In genomic region chr7:112310017-112310360, GRCm38 (mm10) we compare ENCODE assay signal across 19 mouse cellular contexts.
DNase-seq lines count a peak whose midpoint lies in the region; ATAC-seq and TF ChIP-seq lines count a peak whose summit lies in the region.
"Had no signal": no experiment of that assay in that cellular context is flagged by ENCODE, and none has a peak within 500 bp of the region (broad histone marks: within the 10 kb centered on the region; RNA-seq: fewer than 3 reads in every experiment).

No protein-coding gene starts in this region.

- H3K27me3 ChIP-seq in heart, embryonic 16.5 days (ENCODE audit: control insufficient read depth, insufficient read depth, low read length): no peaks in the 10 kb centered on the region
- no peaks in the 10 kb centered on the region for H3K27me3 ChIP-seq in intestine, postnatal 0 days (replicated peaks; ENCODE audit: control insufficient read depth, insufficient read depth, low read length)
- H3K27me3 ChIP-seq: forebrain, embryonic 12.5 days; liver, embryonic 13.5 days; neural tube, embryonic 15.5 days had no signal

- DNase-seq in heart, adult 18-20 months: no peak
- no peak for DNase-seq in layer of hippocampus, adult 2 months (ENCODE audit: low spot score in 2 of 2)
- no peak for DNase-seq in layer of hippocampus, adult 9-11 months
- no peak for DNase-seq in ES-E14 (ENCODE audit: low read depth, low spot score)
- DNase-seq in spleen, postnatal 36 days (ENCODE audit: low spot score in 2 of 2): no peak
- DNase-seq: adrenal gland, adult 2 months; cerebellum, adult 9-10 months; layer of hippocampus, postnatal 36 days; liver, embryonic 13.5 days; thymus, postnatal 14 days had no signal

- no peak overlapping the region for H3K4me2 ChIP-seq in heart, embryonic 16.5 days (ENCODE audit: low read depth, low read length)
- no peak overlapping the region for H3K4me2 ChIP-seq in intestine, postnatal 0 days (replicated peaks; ENCODE audit: low read depth)
- H3K4me2 ChIP-seq: forebrain, embryonic 12.5 days; heart, embryonic 11.5 days; hindbrain, embryonic 13.5 days; limb, embryonic 13.5 days; liver, embryonic 13.5 days; neural tube, embryonic 15.5 days had no signal

- H3K4me3 ChIP-seq in heart, embryonic 16.5 days (ENCODE audit: low read length): no peak overlapping the region
- no peak overlapping the region for H3K4me3 ChIP-seq in layer of hippocampus, adult 2 months
- no peak overlapping the region for H3K4me3 ChIP-seq in ES-E14 (ENCODE audit: insufficient read depth in 1 of 2, low read depth in 1 of 2, low read length in 2 of 2, poor library complexity in 1 of 2, severe bottlenecking in 1 of 2)
- H3K4me3 ChIP-seq in intestine, postnatal 0 days (ENCODE audit: low read depth, low read length): no peak overlapping the region
- H3K4me3 ChIP-seq: forebrain, embryonic 12.5 days; hindbrain, embryonic 13.5 days; limb, embryonic 13.5 days; liver, embryonic 13.5 days; neural tube, embryonic 15.5 days had no signal

- H3K4me1 ChIP-seq in heart, embryonic 16.5 days (ENCODE audit: control insufficient read depth, insufficient read depth, low read length): peaks cover 39% of the 10 kb centered on the region
- H3K4me1 ChIP-seq in ES-E14 (ENCODE audit: control insufficient read depth in 2 of 2, insufficient read depth in 2 of 2, low read length in 2 of 2, poor library complexity in 1 of 2): no peaks in the 10 kb centered on the region
- H3K4me1 ChIP-seq in intestine, postnatal 0 days (replicated peaks; ENCODE audit: control insufficient read depth, insufficient read depth, low read length): no peaks in the 10 kb centered on the region
- H3K4me1 ChIP-seq: forebrain, embryonic 12.5 days; liver, embryonic 13.5 days had no signal

- peak overlapping the region; percentile 70 for H3K27ac ChIP-seq in heart, embryonic 16.5 days (ENCODE audit: low read length)
- peak overlapping the region; percentile 41; the same call in 1 of the 2 replicates for H3K27ac ChIP-seq in layer of hippocampus, adult 2 months
- no peak overlapping the region for H3K27ac ChIP-seq in ES-E14 (ENCODE audit: insufficient read depth, low read depth, low read length, poor library complexity, severe bottlenecking)
- H3K27ac ChIP-seq in intestine, postnatal 0 days (ENCODE audit: low read depth, low read length): peak overlapping the region; percentile 73; the same call in 1 of the 2 replicates
- H3K27ac ChIP-seq: forebrain, embryonic 12.5 days; hindbrain, embryonic 13.5 days; limb, embryonic 13.5 days; liver, embryonic 13.5 days; neural tube, embryonic 15.5 days had no signal

- ATAC-seq in heart, embryonic 16.5 days (replicated peaks; ENCODE audit: extremely low read depth, insufficient read depth, low FRiP score): no peak
- peak; percentile 53 for ATAC-seq in intestine, postnatal 0 days
- ATAC-seq: inflammation-experienced regulatory T-cells, adult 6 months; midbrain, embryonic 16.5 days had no signal

- TF ChIP-seq CTCF in layer of hippocampus, adult 2 months (conservative IDR thresholded peaks at IDR 0.05): no peak
- no peak for TF ChIP-seq CTCF in intestine, postnatal 0 days (IDR thresholded peaks at IDR 0.05; ENCODE audit: low read depth)

- 67% methylated on average over 4 of the region's 4 CpGs for WGBS in heart, embryonic 16.5 days
- 47% methylated on average over 4 of the region's 4 CpGs for WGBS in intestine, postnatal 0 days

- in situ Hi-C loops in ES-E14 (cut with MboI; ENCODE audit: low sequenced_read_pairs in 2 of 2, unreplicated experiment in 2 of 2): no loop called here

- peaks cover 64% of the 10 kb centered on the region for H3K36me3 ChIP-seq in heart, embryonic 16.5 days (ENCODE audit: control insufficient read depth, insufficient read depth)
- H3K36me3 ChIP-seq in ES-E14 (ENCODE audit: control insufficient read depth, insufficient read depth, low read length, poor library complexity, severe bottlenecking): no peaks in the 10 kb centered on the region
- H3K36me3 ChIP-seq in intestine, postnatal 0 days (ENCODE audit: control insufficient read depth, insufficient read depth): peaks cover 18% of the 10 kb centered on the region
- H3K36me3 ChIP-seq: forebrain, embryonic 12.5 days; hindbrain, embryonic 13.5 days; limb, embryonic 13.5 days; liver, embryonic 13.5 days; neural tube, embryonic 15.5 days had no signal

- peak overlapping the region; percentile 30; the same call in 1 of the 2 replicates for H3K9ac ChIP-seq in heart, embryonic 16.5 days (ENCODE audit: low read length)
- no peak overlapping the region for H3K9ac ChIP-seq in ES-E14 (ENCODE audit: insufficient read depth, low read depth, low read length, poor library complexity, severe bottlenecking)
- no peak overlapping the region for H3K9ac ChIP-seq in intestine, postnatal 0 days (ENCODE audit: low read depth, low read length)
- H3K9ac ChIP-seq: forebrain, embryonic 12.5 days; hindbrain, embryonic 13.5 days; limb, embryonic 13.5 days; liver, embryonic 13.5 days; neural tube, embryonic 15.5 days had no signal

- H3K9me3 ChIP-seq in heart, embryonic 16.5 days (replicated peaks; ENCODE audit: control insufficient read depth, low read length): no peaks in the 10 kb centered on the region
- no peaks in the 10 kb centered on the region for H3K9me3 ChIP-seq in ES-E14 (ENCODE audit: control insufficient read depth, insufficient read depth, low read depth, low read length)
- H3K9me3 ChIP-seq in intestine, postnatal 0 days (ENCODE audit: control insufficient read depth): no peaks in the 10 kb centered on the region
- H3K9me3 ChIP-seq: forebrain, embryonic 12.5 days; hindbrain, embryonic 13.5 days; limb, embryonic 13.5 days; liver, embryonic 13.5 days; neural tube, embryonic 15.5 days had no signal

TF ChIP-seq in ES-E14, 5 proteins besides CTCF, POLR2A, EP300 and RAD21:
- TF ChIP-seq CHD2 (IDR thresholded peaks at IDR 0.05; ENCODE audit: low read depth, low read length) (no peak), MAFK (IDR thresholded peaks at IDR 0.05; ENCODE audit: insufficient read depth, low read depth, low read length) (peak; percentile 54; the same call in 1 of the 2 replicates), ZC3H11A (IDR thresholded peaks at IDR 0.05; ENCODE audit: borderline replicate concordance, low read depth, low read length) (no peak)
